Mouse (Mus musculus): ENCODE measurements around the gene Ntrk2.
"Not testable (repeated sequence)": the region's sequence is repeated elsewhere in the genome, so short reads cannot be mapped to it uniquely, and the experiment has no call there.

Ntrk2 gene

GRCm38 (mm10) chr13:59041013-59041764 is 234.8 kb downstream of the Ntrk2 start:
- DNase-seq (ENCODE audit: low spot score in 2 of 2) = no peak

- no peak for DNase-seq (ENCODE audit: low spot score in 2 of 2)
Observed at GRCm38 (mm10) chr13:59052188-59052587, 245.8 kb downstream of the Ntrk2 start.

- DNase-seq (ENCODE audit: low spot score in 2 of 2) = not testable (repeated sequence)
Observed at GRCm38 (mm10) chr13:59054331-59054730, 248.0 kb downstream of the Ntrk2 start.

- no peak for DNase-seq (ENCODE audit: low spot score in 2 of 2)
Observed at GRCm38 (mm10) chr13:59056859-59057258, 250.5 kb downstream of the Ntrk2 start.

GRCm38 (mm10) chr13:59057886-59058285 is 251.5 kb downstream of the Ntrk2 start:
- DNase-seq (ENCODE audit: low spot score in 2 of 2) = no peak

GRCm38 (mm10) chr13:59059118-59059517 is 252.7 kb downstream of the Ntrk2 start:
- no peak for DNase-seq (ENCODE audit: low spot score in 2 of 2)

- DNase-seq (ENCODE audit: low spot score in 2 of 2) = no peak
Observed at GRCm38 (mm10) chr13:59065677-59066076, 259.3 kb downstream of the Ntrk2 start.

- DNase-seq (ENCODE audit: low spot score in 2 of 2) = peak in 1 of 2 experiments; percentile 26
Observed at GRCm38 (mm10) chr13:59073635-59074256, 267.4 kb downstream of the Ntrk2 start.

GRCm38 (mm10) chr13:59076489-59076888 is 270.1 kb downstream of the Ntrk2 start:
- no peak for DNase-seq (ENCODE audit: low spot score in 2 of 2)

GRCm38 (mm10) chr13:59079761-59080461 is 273.5 kb downstream of the Ntrk2 start:
- no peak for DNase-seq (ENCODE audit: low spot score in 2 of 2)

- no peak for DNase-seq (ENCODE audit: low spot score in 2 of 2)
Observed at GRCm38 (mm10) chr13:59080468-59080867, 274.1 kb downstream of the Ntrk2 start.

GRCm38 (mm10) chr13:59089016-59089415 is 282.6 kb downstream of the Ntrk2 start:
- no peak for DNase-seq (ENCODE audit: low spot score in 2 of 2)

GRCm38 (mm10) chr13:59091138-59091971 is 285.0 kb downstream of the Ntrk2 start:
- DNase-seq (ENCODE audit: low spot score in 2 of 2) = no peak

GRCm38 (mm10) chr13:59092045-59092857 is 285.9 kb downstream of the Ntrk2 start:
- DNase-seq (ENCODE audit: low spot score in 2 of 2) = no peak

- DNase-seq (ENCODE audit: low spot score in 2 of 2) = no peak
Observed at GRCm38 (mm10) chr13:59092858-59093154, 286.4 kb downstream of the Ntrk2 start.

- DNase-seq (ENCODE audit: low spot score in 2 of 2) = no peak
Observed at GRCm38 (mm10) chr13:59094722-59095121, 288.4 kb downstream of the Ntrk2 start.

GRCm38 (mm10) chr13:59095811-59096391 is 289.5 kb downstream of the Ntrk2 start:
- DNase-seq (ENCODE audit: low spot score in 2 of 2) = no peak

- no peak for DNase-seq (ENCODE audit: low spot score in 2 of 2)
Observed at GRCm38 (mm10) chr13:59100086-59100485, 293.7 kb downstream of the Ntrk2 start.

GRCm38 (mm10) chr13:59107791-59108190 is 301.4 kb downstream of the Ntrk2 start:
- DNase-seq (ENCODE audit: low spot score in 2 of 2) = not testable (repeated sequence)

GRCm38 (mm10) chr13:59110107-59110506 is 303.7 kb downstream of the Ntrk2 start:
- DNase-seq (ENCODE audit: low spot score in 2 of 2) = no peak

- no peak for DNase-seq (ENCODE audit: low spot score in 2 of 2)
Observed at GRCm38 (mm10) chr13:59114684-59115083, 308.3 kb downstream of the Ntrk2 start.

Measured in spleen, postnatal 14 days (tissue).